Mouse (Mus musculus): ENCODE results near the gene Sumf2.

DNA sequence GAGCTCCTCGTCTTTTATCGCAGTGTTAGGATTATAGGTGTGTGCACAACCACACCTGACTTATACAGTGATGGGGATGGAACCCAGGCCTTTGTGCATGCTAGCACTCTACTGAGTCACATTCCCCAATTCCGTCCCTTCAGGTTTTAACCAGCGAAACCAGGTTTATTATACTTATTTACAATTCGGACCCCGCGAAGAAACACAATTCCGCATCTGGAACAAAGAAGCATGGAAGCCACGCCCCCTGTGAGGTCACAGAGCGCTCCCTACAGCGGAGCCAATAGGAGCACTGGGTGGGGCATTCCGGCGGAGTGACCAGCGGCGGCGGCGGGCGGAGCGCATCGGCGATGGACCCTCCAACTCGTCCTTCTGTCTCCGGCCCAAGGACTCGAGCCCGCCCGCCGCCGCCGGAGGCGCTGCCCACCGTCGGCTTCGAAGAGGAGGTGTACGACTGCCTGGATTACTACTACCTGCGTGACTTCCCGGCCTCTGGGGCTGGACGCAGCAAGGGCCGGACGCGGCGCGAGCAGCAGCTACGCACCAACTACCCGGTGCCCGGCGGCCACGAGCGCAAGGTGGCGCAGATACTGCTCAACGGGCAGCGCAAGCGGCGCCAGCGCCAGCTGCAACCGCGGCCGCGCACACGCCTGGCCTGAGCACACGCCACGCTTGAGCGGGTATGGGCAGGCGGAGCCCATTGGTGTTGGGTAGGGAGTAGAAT, 61.6 kb downstream of the Sumf2 start, which contains the start of gene Nupr1l:
- TF ChIP-seq CTCF (IDR thresholded peaks at IDR 0.05; ENCODE audit: control insufficient read depth, insufficient read depth, insufficient read length) = peak; percentile 57
- peak; percentile 60 for TF ChIP-seq MAX (IDR thresholded peaks at IDR 0.05)
- no peak for TF ChIP-seq CEBPB (IDR thresholded peaks at IDR 0.05; ENCODE audit: low read depth)
- no peak for TF ChIP-seq USF1 (IDR thresholded peaks at IDR 0.05; ENCODE audit: low read depth)
- TF ChIP-seq MYOG (IDR thresholded peaks at IDR 0.05; ENCODE audit: control insufficient read depth, extremely low read depth, insufficient read length) = no peak
- no peak for TF ChIP-seq MYOD1 (IDR thresholded peaks at IDR 0.05; ENCODE audit: control insufficient read depth, insufficient read length, low read depth)
- TF ChIP-seq FOSL1 (IDR thresholded peaks at IDR 0.05; ENCODE audit: insufficient read depth, low read length, poor library complexity, severe bottlenecking) = no peak
